Mouse (Mus musculus) left cerebral cortex, postnatal 25 days (tissue): ENCODE measurements around the gene Ier3. TPM values are rescaled to one million over a fixed set of nuclear protein-coding genes. Genes with fewer than 3 reads are reported as not detected.
A peak's percentile ranks its signal among the peaks of the same experiment; 100 is the strongest.

Experiments
- DNase-seq, 2 experiments: peaks; one replicate each; pipeline ENCODE4 v3.0.0; 2022; ENCODE audit warnings: low spot score in 2 of 2, mixed read lengths in 1 of 2
- intact Hi-C: fragments of 180-260 bp; cut with DNase I; formaldehyde crosslinking; loops from one replicate; pipeline ENCODE4 v1.15.1; 2025
- microRNA-seq, 2 experiments: library from miRNA; unstranded; fragments of <30 nt; microRNA quantifications; one replicate each; pipeline ENCODE4 v1.2.0; 2022
- total RNA-seq, 2 experiments: library from RNA; stranded (reverse); gene quantifications; 2 replicates each; pipeline ENCODE4 v1.2.3; 2021

Ier3 gene
- total RNA-seq, 2 experiments from 2014 or later = 11.2 to 12.5 TPM

DNA sequence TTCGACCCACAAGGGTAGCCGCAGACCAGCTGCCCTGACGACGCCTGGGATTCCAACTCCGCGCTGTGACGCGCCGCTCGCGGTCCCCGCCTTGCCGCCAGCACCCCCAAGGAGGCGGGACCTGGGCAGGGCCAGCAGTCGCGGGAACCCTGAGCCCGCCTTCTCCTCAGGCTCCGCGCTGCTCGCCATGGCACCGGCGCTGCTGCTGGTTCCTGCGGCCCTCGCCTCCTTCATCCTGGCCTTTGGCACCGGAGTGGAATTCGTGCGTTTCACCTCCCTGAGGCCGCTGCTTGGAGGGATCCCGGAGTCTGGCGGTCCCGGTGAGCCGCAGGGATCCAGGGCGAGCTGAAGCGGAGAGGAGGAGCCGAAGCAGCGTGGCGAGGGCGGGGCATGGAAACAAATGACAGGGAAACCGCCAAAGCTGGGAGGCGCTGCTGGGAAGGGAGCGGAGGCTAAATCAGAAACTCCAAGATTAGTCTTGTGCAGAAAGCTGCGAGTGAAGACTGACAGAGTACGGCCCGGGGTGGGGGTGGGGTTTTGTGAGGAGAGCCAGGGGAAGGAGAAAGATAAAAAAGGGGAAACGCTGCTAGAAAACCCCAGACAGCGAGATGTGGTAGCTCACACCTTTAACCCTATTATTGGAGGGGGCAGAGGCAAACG lies 39.8 kb downstream of the Ier3 start, which contains the start of gene Nrm:
TSS of gene Nrm (plus strand) at position 121 of the 660 bp plus-strand sequence.
- DNase-seq = peak; percentile 91 to 94
- intact Hi-C loops = loop anchor here (2.0 kb wide), 1 partner anchor 19 kb away; no protein-coding TSS in a partner anchor

- intact Hi-C loops = no loop called here
- DNase-seq = no peak
Measured at GRCm38 (mm10) chr17:35864832-35865353, 43.4 kb downstream of the Ier3 start.

- DNase-seq = peak in 1 of 2 experiments; percentile 25
- intact Hi-C loops = no loop called here
Measured at GRCm38 (mm10) chr17:35865481-35866280, 44.2 kb downstream of the Ier3 start, which contains the start of gene Ppp1r18. Ppp1r18 (plus strand) TSS chr17:35865593.

- intact Hi-C loops = no loop called here
Measured at GRCm38 (mm10) chr17:35866281-35866831, 44.9 kb downstream of the Ier3 start.

GRCm38 (mm10) chr17:35866911-35867890 lies 45.7 kb downstream of the Ier3 start:
- intact Hi-C loops = no loop called here
- no peak for DNase-seq

More at GRCm38 (mm10) chr17:35866281-35866831, 44.9 kb downstream of the Ier3 start:
- DNase-seq = peak in 1 of 2 experiments; percentile 35

DNA sequence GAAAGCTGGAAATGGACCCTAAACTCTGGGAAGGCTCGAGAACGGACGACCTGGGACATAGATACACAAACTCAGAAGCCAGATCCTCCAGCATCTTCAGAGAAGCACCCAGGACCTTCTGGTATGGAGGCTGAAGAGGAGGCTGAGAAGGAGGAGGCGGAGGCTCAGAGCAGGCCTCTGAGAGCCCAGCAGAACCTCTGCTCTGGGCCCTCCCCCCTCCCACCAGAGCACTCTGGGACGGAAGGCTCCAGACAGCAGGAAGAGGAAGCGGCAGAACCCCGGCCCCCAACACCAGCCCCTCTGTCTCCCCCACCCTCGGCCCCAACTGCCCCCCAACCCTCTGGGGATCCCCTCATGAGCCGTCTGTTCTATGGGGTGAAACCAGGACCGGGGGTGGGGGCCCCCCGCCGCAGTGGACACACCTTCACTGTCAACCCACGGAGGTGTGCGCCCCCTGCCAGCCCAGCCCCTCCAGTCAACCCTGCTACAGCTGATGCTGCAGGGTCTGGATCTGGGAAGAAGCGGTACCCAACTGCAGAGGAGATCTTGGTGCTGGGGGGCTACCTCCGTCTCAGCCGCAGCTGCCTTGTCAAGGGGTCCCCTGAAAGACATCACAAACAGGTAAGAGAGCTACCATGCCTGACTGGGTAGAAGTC lies 46.8 kb downstream of the Ier3 start:
- DNase-seq = no peak
- intact Hi-C loops = no loop called here

GRCm38 (mm10) chr17:35868961-35869345 lies 47.5 kb downstream of the Ier3 start:
- intact Hi-C loops = no loop called here
- DNase-seq = no peak

DNA sequence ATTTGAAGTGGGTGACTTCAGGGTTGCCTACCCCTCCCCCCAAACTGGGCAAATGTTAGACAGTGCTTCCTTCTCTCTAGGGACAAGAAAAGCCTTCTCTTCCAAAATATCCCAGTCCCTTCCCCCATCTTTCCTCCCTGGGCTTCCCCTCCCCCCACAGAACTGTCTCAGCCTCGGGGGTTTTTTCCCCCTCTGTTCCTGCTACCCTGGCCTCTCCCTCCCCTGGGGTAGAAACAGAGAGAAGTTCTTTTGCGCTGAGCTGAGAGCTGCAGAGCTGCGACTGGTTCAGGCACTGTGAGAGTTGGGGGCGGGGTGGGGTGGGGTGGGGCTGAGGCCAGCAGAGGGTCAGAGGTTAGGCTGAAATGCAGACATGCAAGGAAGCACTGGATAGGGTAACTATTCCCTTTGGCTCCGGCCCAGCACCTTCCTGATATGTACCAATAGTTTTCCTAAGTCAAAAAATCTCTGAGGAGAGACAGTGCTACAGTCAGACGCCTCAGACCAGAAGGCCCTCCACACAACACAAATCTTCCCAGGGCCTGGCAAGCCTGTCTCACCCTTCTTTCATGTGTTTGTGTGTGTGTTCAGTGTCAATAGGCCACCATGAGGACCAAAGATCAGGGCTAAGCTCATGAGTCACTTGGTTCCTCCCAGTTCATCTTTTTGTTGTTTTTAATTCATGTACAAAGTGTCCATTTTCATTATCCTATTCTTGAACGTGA lies 48.0 kb downstream of the Ier3 start:
- intact Hi-C loops = loop anchor here (5.0 kb wide), 1 partner anchor 132 kb away; no protein-coding TSS in a partner anchor

DNA sequence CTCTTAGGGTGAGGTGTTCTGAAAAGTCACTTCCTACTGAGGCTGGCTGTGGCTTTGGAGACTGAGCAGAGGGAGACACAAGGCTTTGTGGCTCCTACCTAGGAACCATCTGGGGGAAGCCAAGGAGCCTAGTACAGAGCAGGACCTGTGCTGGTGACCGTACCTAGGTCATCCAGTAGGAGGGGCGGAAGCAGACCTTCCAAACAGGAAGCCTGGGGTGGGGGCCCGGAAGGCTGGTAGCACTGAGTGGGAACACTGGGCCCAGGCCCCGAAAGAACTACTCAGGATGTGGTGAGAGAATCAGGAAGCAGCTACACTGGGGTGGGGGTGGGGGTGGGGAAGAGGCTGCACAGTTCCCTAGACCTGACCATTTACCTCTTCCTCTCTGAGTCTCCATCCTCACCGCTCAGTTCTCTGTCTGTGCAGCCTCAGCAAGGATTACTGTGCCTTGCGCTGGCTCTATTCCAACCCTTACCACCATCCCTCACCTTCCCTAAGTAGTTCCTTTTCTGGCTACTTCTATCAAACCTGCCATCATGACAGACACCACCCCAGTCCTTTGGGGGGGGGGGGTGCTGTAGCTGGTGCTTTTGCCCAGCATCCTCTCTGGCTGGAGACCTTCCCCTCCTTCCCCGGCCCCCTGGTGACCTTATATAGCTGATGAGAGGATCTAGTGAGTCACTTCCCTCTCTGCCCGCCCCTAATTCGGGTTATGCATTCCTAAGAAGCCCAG lies 48.8 kb downstream of the Ier3 start:
- no peak for DNase-seq
- intact Hi-C loops = loop anchor here (5.0 kb wide), 1 partner anchor 133 kb away; no protein-coding TSS in a partner anchor

More for the DNA sequence above, 48.0 kb downstream of the Ier3 start:
- DNase-seq = no peak

DNA sequence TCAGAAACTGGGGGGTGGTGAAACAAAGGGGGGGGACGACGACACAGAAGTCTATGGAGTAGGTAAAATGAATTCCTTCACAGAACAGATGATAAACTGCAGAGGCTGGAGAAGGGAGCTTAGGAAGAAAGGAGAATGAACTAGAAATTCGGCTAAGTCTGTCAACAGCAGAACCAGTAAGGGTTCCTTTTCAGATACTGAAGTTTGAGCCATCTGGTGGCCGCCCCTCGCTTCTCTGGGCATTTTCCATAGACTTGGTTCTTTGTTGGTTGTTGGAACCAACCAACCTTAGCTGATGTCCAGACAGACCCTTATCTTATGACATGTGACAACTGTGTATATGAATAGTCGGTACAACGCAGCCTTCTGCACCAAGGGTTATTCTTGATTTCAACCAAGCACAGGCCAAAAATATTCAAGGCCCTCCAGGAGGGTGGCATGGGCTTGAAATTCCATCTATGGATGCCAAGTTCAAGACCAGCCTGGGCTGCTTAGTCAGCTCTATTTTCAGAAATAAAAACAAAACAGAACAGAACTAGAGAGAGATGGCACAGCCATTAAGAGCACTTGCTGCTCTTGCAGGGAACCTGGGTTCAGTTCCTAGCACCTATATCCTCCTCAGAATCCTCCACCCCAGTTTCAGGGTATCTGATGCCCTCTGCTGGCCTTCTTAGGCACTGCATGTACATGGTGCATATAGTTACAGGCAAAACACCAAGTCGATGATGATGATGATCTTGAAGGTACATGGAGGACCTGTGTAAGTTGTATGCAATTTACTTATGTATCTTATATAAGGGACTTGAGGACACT lies 49.6 kb downstream of the Ier3 start:
- intact Hi-C loops = loop anchor here (5.0 kb wide), 1 partner anchor 134 kb away; no protein-coding TSS in a partner anchor
- no peak for DNase-seq

Small RNAs within 50 kb of the gene (microRNA-seq; reads per million reads assigned to microRNA genes)
- 0 to 1.2 reads per million in 2 experiments for gene Gm28033

Other genes with a start within 250 kb of the Ier3 start
- gene Sfta2, start 220.1 kb upstream of the Ier3 start, total RNA-seq = not detected
- not detected for gene Gm9573, start 195.0 kb upstream of the Ier3 start, total RNA-seq
- not detected for gene Mucl3, start 178.0 kb upstream of the Ier3 start, total RNA-seq
- gene Vars2, start 154.1 kb upstream of the Ier3 start, total RNA-seq = 10 to 100 TPM; 31.1 to 32.6 TPM
- gene Gtf2h4, start 147.9 kb upstream of the Ier3 start, total RNA-seq = 10 to 100 TPM; 27.7 to 28.9 TPM
- 10 to 100 TPM; 51.9 to 55.4 TPM for gene Ddr1, start 117.1 kb upstream of the Ier3 start, total RNA-seq
- gene Flot1, start 1.5 kb downstream of the Ier3 start, total RNA-seq = 100 to 1,000 TPM; 120 to 137 TPM
- 100 to 1,000 TPM; 492 to 522 TPM for gene Tubb5, start 16.6 kb downstream of the Ier3 start, total RNA-seq
- gene Mdc1, start 19.8 kb downstream of the Ier3 start, total RNA-seq = 10 to 100 TPM in 1 of 2 experiments, 1 to 10 TPM in 1; 9.7 to 12.0 TPM
- gene Nrm, start 39.6 kb downstream of the Ier3 start, total RNA-seq = 1 to 10 TPM; 3.2 to 3.6 TPM
- gene Ppp1r18, start 43.9 kb downstream of the Ier3 start, total RNA-seq = 1 to 10 TPM; 8.3 to 8.7 TPM
- gene Dhx16, start 58.1 kb downstream of the Ier3 start, total RNA-seq = 10 to 100 TPM; 29.5 to 32.4 TPM
- 10 to 100 TPM; 55.4 to 59.6 TPM for gene 2310061I04Rik, start 75.7 kb downstream of the Ier3 start, total RNA-seq
- gene Atat1, start 88.4 kb downstream of the Ier3 start, total RNA-seq = 10 to 100 TPM; 53.0 to 56.1 TPM
- gene Mrps18b, start 94.7 kb downstream of the Ier3 start, total RNA-seq = 10 to 100 TPM; 35.3 to 40.1 TPM
- gene Ppp1r10, start 94.8 kb downstream of the Ier3 start, total RNA-seq = 10 to 100 TPM; 70.2 to 76.0 TPM
- 10 to 100 TPM; 76.7 to 82.6 TPM for gene Abcf1, start 148.1 kb downstream of the Ier3 start, total RNA-seq
- gene Gnl1, start 158.2 kb downstream of the Ier3 start, total RNA-seq = 100 to 1,000 TPM; 161 to 175 TPM
- gene Prr3, start 158.6 kb downstream of the Ier3 start, total RNA-seq = 10 to 100 TPM; 40.1 to 42.9 TPM
- gene H2-T24, start 198.9 kb downstream of the Ier3 start, total RNA-seq = 1 to 10 TPM; 1.7 to 2.3 TPM
- 10 to 100 TPM in 1 of 2 experiments, 1 to 10 TPM in 1; 9.9 to 10.2 TPM for gene H2-T23, start 211.2 kb downstream of the Ier3 start, total RNA-seq
- 1 to 10 TPM; 8.3 to 9.3 TPM for gene H2-T22, start 221.1 kb downstream of the Ier3 start, total RNA-seq
- not detected for gene Gm6034, start 221.3 kb downstream of the Ier3 start, total RNA-seq
- 1 to 10 TPM; 1.3 TPM for gene Gm11127, start 236.7 kb downstream of the Ier3 start, total RNA-seq